Mouse (Mus musculus): Measurements from ENCODE around the gene Fmnl3.

- no peak for TF ChIP-seq POLR2A (IDR thresholded peaks at IDR 0.05; ENCODE audit: low read depth, low read length)
- TF ChIP-seq CTCF (conservative IDR thresholded peaks at IDR 0.05; ENCODE audit: insufficient read depth, insufficient read length, low read depth, low read length): no peak
Observed at GRCm38 (mm10) chr15:99355660-99356059, 14.6 kb downstream of the Fmnl3 start.
